Mouse (Mus musculus): ENCODE results near the gene Mt1. TPM values are rescaled to one million over a fixed set of nuclear protein-coding genes. Genes with fewer than 3 reads are reported as not detected.
A peak's percentile ranks its signal among the peaks of the same experiment; 100 is the strongest.

Mt1 gene
- polyA plus RNA-seq, 2 experiments: 3,236 to 5,334 TPM

DNA sequence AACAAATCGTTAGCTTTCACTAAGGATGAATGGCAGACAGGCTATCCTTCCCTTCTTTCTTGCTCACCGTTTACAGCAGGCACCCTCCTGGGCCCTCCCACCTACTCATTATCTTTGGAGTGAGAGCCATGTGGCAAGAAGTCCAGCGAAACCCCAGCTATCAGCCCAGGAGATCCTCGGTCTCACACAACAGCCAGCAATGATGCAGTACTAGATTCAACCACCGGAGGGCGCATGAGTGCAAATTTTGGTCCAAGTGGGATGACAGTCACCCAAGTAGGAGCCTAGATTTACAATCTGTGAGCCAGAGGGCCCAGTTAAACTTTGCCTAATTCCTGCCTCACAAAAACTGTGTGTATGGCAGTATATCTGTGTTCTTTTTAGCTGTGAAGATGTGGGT lies 11.6 kb upstream of the Mt1 start:
- Histone ChIP-seq H3K4me3 (ENCODE audit: insufficient read depth in 1 of 2, low read depth in 2 of 2, low read length in 2 of 2) (no peak overlapping the region), H3K9ac (replicated peaks) (no peak overlapping the region), H3K27me3 (ENCODE audit: control insufficient read depth, insufficient read depth, low read length) (0 out of 2 replicates have a peak, but pooled peaks cover 3% of the 10 kb centered on the region), H3K9me3 (ENCODE audit: control insufficient read depth, low read length) (no peaks in the 10 kb centered on the region), H3K4me2 (ENCODE audit: low read depth) (peak overlapping the region; percentile 23; the same call in 1 of the 2 replicates), H3K27ac (no peak overlapping the region), H3K36me3 (replicated peaks; ENCODE audit: control insufficient read depth, insufficient read depth, low read depth) (no peaks in the 10 kb centered on the region), H3K4me1 (replicated peaks; ENCODE audit: control insufficient read depth in 2 of 2, insufficient read depth in 2 of 2, low read length in 1 of 2) (peaks cover 25 to 37% of the 10 kb centered on the region in 2 experiments)
- no peak for ATAC-seq (ENCODE audit: insufficient read depth)
- DNase-seq (ENCODE audit: low read depth in 3 of 3, low spot score in 3 of 3): peak in 2 of 3 experiments; percentile 70 to 74
- WGBS (ENCODE audit: insufficient replicate concordance): 4% methylated on average over 6 of the region's 6 CpGs
- TF ChIP-seq EP300 (IDR thresholded peaks at IDR 0.05; ENCODE audit: low read depth) (no peak), CTCF (IDR thresholded peaks at IDR 0.05; ENCODE audit: low read depth) (peak; percentile 99)

DNA sequence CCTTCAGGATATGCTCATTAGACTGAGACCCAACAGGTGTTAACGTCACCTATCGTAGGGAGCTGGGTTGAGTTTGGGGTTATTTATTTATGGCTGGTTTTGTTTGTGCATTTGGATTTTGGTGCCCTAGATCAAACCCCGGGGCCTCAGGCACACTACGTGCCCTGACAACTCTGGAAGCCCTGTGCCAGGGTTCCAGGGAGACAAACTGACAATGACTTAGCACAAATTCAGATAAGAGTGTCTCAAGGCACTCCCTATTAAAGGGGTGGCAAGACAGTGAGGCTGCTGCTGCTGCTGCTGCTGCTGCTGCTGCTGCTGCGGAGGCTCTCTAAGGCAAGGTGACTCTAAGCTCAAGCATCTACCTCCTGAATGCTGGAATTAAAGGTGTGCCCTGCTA lies 9.3 kb upstream of the Mt1 start:
- WGBS (ENCODE audit: insufficient replicate concordance): 29% methylated on average over 5 of the region's 5 CpGs
- peak overlapping the region; percentile 62 for H3K9ac ChIP-seq (replicated peaks)
- H3K27me3 ChIP-seq (ENCODE audit: control insufficient read depth, insufficient read depth, low read length): peaks cover 3% of the 10 kb centered on the region
- no peaks in the 10 kb centered on the region for H3K9me3 ChIP-seq (ENCODE audit: control insufficient read depth, low read length)
- DNase-seq (ENCODE audit: low read depth in 3 of 3, low spot score in 3 of 3) (peak in 1 of 3 experiments; percentile 78), ATAC-seq (ENCODE audit: insufficient read depth) (peak; percentile 45)
- peaks cover 3% of the 10 kb centered on the region; the same call in 1 of the 2 replicates for H3K36me3 ChIP-seq (replicated peaks; ENCODE audit: control insufficient read depth, insufficient read depth, low read depth)
- peak overlapping the region; percentile 95 for H3K4me2 ChIP-seq (ENCODE audit: low read depth)
- H3K27ac ChIP-seq: peak overlapping the region; percentile 95
- TF ChIP-seq CTCF (IDR thresholded peaks at IDR 0.05; ENCODE audit: low read depth) (no peak), EP300 (IDR thresholded peaks at IDR 0.05; ENCODE audit: low read depth) (peak; percentile 76)
- H3K4me3 ChIP-seq (ENCODE audit: insufficient read depth in 1 of 2, low read depth in 2 of 2, low read length in 2 of 2): peak overlapping the region; percentile 23 to 34
- H3K4me1 ChIP-seq (replicated peaks; ENCODE audit: control insufficient read depth in 2 of 2, insufficient read depth in 2 of 2, low read length in 1 of 2): peaks cover 25 to 40% of the 10 kb centered on the region in 2 experiments

DNA sequence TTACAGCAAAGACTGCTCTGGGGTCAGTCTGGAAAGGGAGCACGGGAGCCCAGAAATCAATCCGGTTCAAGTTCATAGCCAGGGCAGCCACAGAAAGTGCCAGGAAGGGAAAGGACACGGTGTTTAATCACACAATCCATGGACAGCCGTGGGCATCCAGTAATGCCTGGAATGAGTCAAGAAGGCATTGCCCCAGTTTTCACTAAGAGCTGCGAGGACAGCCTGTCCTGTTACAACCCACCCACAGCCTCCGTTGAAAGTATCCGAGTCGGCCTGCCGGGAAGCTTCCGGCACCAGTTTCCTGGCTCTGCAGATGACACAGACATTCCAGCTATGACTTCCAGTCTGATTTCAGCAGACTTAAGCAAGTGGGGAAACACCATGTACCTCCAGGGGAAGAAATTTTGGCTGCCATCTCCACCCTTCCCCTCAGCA lies 7.5 kb upstream of the Mt1 start:
- peak overlapping the region; percentile 95 for H3K4me2 ChIP-seq (ENCODE audit: low read depth)
- peak overlapping the region; percentile 98 for H3K9ac ChIP-seq (replicated peaks)
- H3K36me3 ChIP-seq (replicated peaks; ENCODE audit: control insufficient read depth, insufficient read depth, low read depth): peaks cover 3% of the 10 kb centered on the region; the same call in 1 of the 2 replicates
- peaks cover 25 to 42% of the 10 kb centered on the region in 2 experiments for H3K4me1 ChIP-seq (replicated peaks; ENCODE audit: control insufficient read depth in 2 of 2, insufficient read depth in 2 of 2, low read length in 1 of 2)
- H3K9me3 ChIP-seq (ENCODE audit: control insufficient read depth, low read length): no peaks in the 10 kb centered on the region
- peaks cover 3% of the 10 kb centered on the region for H3K27me3 ChIP-seq (ENCODE audit: control insufficient read depth, insufficient read depth, low read length)
- H3K4me3 ChIP-seq (ENCODE audit: insufficient read depth in 1 of 2, low read depth in 2 of 2, low read length in 2 of 2): peak overlapping the region; percentile 62 to 97
- H3K27ac ChIP-seq: peak overlapping the region; percentile 95
- no peak for ATAC-seq (ENCODE audit: insufficient read depth)
- DNase-seq (ENCODE audit: low read depth in 3 of 3, low spot score in 3 of 3): no peak
- 40% methylated on average over 10 of the region's 10 CpGs for WGBS (ENCODE audit: insufficient replicate concordance)
- TF ChIP-seq CTCF (IDR thresholded peaks at IDR 0.05; ENCODE audit: low read depth): no peak
- no peak for TF ChIP-seq EP300 (IDR thresholded peaks at IDR 0.05; ENCODE audit: low read depth)

DNA sequence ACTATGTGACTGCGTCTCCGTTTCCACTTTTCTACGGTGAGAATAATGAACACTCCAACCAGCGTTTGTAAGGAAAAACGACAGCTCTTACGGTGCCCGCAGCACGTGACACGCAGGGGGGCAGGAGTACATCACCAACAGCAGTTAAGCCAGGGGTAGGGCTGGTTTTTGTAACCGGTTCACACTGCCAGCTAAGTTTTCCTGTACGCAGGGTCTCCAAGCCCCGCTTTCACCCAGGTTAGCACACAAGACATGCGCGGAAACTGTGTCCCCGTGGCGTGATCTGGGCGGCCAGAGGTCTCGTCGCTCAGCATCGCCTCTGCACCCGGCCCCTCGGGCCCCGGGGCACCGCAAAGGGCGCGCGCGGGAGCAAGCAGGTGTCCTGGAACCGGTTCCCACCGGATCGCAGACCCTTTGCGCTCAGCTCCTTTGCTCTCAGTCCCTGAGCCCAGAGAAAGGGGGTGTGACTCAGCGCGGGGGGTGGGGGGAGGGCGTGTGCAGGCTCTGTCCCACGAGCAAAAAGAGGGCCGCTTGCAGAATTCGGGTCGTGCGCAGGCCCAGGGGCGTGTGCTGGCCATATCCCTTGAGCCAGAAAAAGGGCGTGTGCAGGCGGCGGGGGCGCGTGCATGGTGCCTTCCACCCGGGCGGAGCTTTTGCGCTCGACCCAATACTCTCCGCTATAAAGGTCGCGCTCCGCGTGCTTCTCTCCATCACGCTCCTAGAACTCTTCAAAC lies 6.6 kb upstream of the Mt1 start, which contains the start of gene Mt2:
Mt2 (plus strand) TSS at position 590 of the 734 bp plus-strand sequence.
- Histone ChIP-seq H3K27ac (peak within 1 kb of the TSS; percentile 95), H3K4me2 (ENCODE audit: low read depth) (peak within 1 kb of the TSS; percentile 95), H3K4me1 (replicated peaks; ENCODE audit: control insufficient read depth in 2 of 2, insufficient read depth in 2 of 2, low read length in 1 of 2) (peaks cover 25 to 40% of the 10 kb centered on the region in 2 experiments), H3K27me3 (ENCODE audit: control insufficient read depth, insufficient read depth, low read length) (no peaks in the 10 kb centered on the region; the same call in none of the 2 replicates), H3K4me3 (ENCODE audit: insufficient read depth in 1 of 2, low read depth in 2 of 2, low read length in 2 of 2) (peak within 1 kb of the TSS; percentile 83 to 97), H3K36me3 (replicated peaks; ENCODE audit: control insufficient read depth, insufficient read depth, low read depth) (peaks cover 3% of the 10 kb centered on the region; the same call in 1 of the 2 replicates), H3K9ac (replicated peaks) (peak within 1 kb of the TSS; percentile 98), H3K9me3 (ENCODE audit: control insufficient read depth, low read length) (no peaks in the 10 kb centered on the region)
- WGBS (ENCODE audit: insufficient replicate concordance): under 1% methylated on average over 55 of the region's 56 CpGs
- TF ChIP-seq CTCF (IDR thresholded peaks at IDR 0.05; ENCODE audit: low read depth) (no peak), EP300 (IDR thresholded peaks at IDR 0.05; ENCODE audit: low read depth) (peak; percentile 79)
- DNase-seq (ENCODE audit: low read depth in 3 of 3, low spot score in 3 of 3) (peak; percentile 95 to 98 (median 96)), ATAC-seq (ENCODE audit: insufficient read depth) (peak; percentile 87)

Measured in liver, embryonic 14.5 days (tissue).